Mouse (Mus musculus): ENCODE measurements at regions not wholly inside any gene's neighbourhood (a gene's known extent, or its start where the extent isn't known, plus 50 kb on each side); places are given as distances from the start of the nearest gene placed in this dataset.

DNA sequence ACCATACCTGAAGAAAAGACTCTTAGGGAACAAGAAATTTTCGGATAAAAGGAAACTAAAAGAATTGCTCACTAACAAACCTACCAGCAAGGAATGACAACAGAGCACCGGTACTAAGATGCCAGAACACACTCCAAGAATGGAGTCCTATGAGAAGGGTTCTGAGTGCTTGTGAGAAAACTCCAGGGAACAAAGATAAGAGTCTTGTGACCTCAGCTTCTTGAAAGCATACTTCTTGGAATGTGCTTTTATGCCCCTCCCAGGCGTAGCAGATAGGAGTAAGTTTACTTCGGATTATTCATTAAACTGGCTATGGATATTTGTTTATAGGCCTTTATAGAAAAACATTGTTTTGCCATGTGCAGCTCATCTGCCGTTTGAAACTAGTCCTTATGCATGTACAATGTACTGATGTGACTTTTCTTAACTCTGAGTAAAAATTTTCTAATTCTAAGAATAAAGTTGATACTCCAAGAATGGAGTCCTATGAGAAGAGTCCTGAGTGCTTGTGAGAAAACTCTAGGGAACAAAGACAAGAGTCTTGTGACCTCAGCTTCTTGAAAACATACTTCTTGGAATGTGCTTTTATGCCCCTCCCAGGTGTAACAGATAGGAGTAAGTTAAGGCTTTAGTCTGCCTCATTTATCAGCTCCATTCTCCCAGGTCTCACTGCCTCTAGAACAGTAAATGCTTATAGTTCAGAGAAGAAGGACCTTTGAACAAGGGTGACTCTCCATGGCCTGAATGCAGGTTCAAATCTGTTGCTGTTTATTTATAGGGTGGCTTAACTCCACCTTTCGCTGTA lies 150.8 kb upstream of the Kynu start:
- in situ Hi-C loops (cut with MboI, MseI), result no loop called here

- in situ Hi-C loops (cut with MboI, MseI), result no loop called here
These were observed 117.9 kb upstream of the Kynu start for GRCm38 (mm10) chr2:43437251-43437650.

DNA sequence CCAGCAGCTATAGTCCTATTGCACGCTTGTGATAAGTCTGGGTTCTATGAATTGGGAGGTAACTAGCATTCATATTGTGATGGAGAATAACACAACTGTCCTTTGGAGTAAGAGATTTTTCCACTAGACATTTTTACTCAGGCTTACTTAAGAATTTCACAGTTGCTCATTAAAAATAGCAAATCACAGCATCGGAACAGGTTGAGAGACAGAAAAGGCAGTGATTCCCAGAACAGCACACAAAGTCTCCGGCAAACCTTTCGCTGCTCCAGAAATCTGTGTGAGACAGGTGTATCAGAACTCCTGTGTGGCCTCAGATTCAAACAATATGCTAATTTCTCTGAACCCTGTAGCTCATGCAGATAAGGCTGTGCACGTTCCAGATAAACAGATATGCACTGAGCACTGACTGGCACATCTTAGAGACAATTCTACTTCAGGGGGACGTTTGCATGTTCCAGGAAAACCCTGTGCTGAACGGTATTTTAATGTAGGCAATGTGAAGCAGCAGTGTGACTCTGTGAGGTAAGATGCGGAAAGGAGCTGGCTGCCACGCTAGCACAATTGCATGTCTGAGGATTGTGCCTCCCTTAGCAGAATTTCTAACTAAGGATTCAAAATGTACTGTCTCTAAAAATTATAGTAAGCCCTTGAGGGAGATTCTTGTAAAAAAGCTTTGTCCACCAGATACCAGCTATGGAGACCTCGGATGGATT lies 99.8 kb upstream of the Kynu start:
- in situ Hi-C loops (cut with MboI, MseI), result no loop called here

GRCm38 (mm10) chr2:43469161-43469560 lies 86.0 kb upstream of the Kynu start:
- in situ Hi-C loops (cut with MboI, MseI), result no loop called here

GRCm38 (mm10) chr2:43469893-43470292 lies 85.2 kb upstream of the Kynu start:
- in situ Hi-C loops (cut with MboI, MseI), result no loop called here

DNA sequence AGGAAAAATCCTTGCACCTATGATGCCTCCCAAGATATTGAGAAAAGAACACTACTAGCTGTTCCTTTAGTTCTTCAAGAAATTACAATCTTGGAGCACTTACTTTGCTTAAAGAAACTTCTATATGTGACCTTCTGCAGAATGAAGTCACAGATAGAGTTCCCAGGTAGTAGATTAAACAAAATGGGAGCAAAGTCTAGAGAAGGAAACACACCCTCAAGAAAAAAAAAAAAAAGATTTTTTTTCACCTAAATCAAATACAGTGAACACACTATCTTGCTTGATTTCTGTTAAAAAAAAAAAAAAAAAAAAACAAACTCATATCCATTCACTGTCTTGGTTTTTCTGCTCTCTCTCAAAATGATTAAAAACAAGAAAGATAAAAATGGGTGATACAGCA lies 76.6 kb upstream of the Kynu start:
- in situ Hi-C loops (cut with MboI, MseI), result no loop called here

- in situ Hi-C loops (cut with MboI, MseI), result no loop called here
These were observed 75.3 kb upstream of the Kynu start for GRCm38 (mm10) chr2:43479871-43480270.

All from T-helper 1 cell (primary cell).